Mouse (Mus musculus): ENCODE data around the gene Nhlrc2. TPM values are rescaled to one million over a fixed set of nuclear protein-coding genes. Genes with fewer than 3 reads are reported as not detected.

Gene Nhlrc2
- polyA plus RNA-seq, 1 experiment from 2014 or later: 13.4 TPM

- Histone ChIP-seq H3K9me3 (ENCODE audit: control insufficient read depth, low read length) (no peaks in the 10 kb centered on the region), H3K36me3 (ENCODE audit: control insufficient read depth, insufficient read depth, low read length) (peaks cover 5% of the 10 kb centered on the region; the same call in 1 of the 2 replicates), H3K27me3 (replicated peaks; ENCODE audit: control insufficient read depth, insufficient read depth, low read length) (no peaks in the 10 kb centered on the region), H3K27ac (ENCODE audit: low read length) (peak overlapping the region; percentile 15; the same call in 1 of the 2 replicates), H3K9ac (ENCODE audit: low read depth, low read length) (no peak overlapping the region), H3K4me2 (ENCODE audit: low read depth, low read length) (no peak overlapping the region), H3K4me1 (ENCODE audit: control insufficient read depth, insufficient read depth, low read length) (peaks cover 4% of the 10 kb centered on the region; the same call in 1 of the 2 replicates), H3K4me3 (ENCODE audit: low read length) (no peak overlapping the region)
- ATAC-seq: no peak
- 82% methylated on average over 3 of the region's 3 CpGs for WGBS
Observed at GRCm38 (mm10) chr19:56534337-56534736, 13.7 kb upstream of the Nhlrc2 start.

GRCm38 (mm10) chr19:56535064-56535463, 13.0 kb upstream of the Nhlrc2 start:
- WGBS: 63% methylated on average over 9 of the region's 9 CpGs
- Histone ChIP-seq H3K36me3 (ENCODE audit: control insufficient read depth, insufficient read depth, low read length) (peaks cover 7% of the 10 kb centered on the region; the same call in 1 of the 2 replicates), H3K9me3 (ENCODE audit: control insufficient read depth, low read length) (no peaks in the 10 kb centered on the region), H3K27ac (ENCODE audit: low read length) (peak overlapping the region; percentile 49), H3K4me2 (ENCODE audit: low read depth, low read length) (no peak overlapping the region), H3K27me3 (replicated peaks; ENCODE audit: control insufficient read depth, insufficient read depth, low read length) (no peaks in the 10 kb centered on the region), H3K4me1 (ENCODE audit: control insufficient read depth, insufficient read depth, low read length) (peaks cover 4% of the 10 kb centered on the region; the same call in 1 of the 2 replicates), H3K9ac (ENCODE audit: low read depth, low read length) (peak overlapping the region; percentile 20; the same call in 1 of the 2 replicates), H3K4me3 (ENCODE audit: low read length) (no peak overlapping the region)
- ATAC-seq: no peak

- Histone ChIP-seq H3K9me3 (ENCODE audit: control insufficient read depth, low read length) (no peaks in the 10 kb centered on the region), H3K4me2 (ENCODE audit: low read depth, low read length) (no peak overlapping the region), H3K4me1 (ENCODE audit: control insufficient read depth, insufficient read depth, low read length) (peaks cover 4% of the 10 kb centered on the region; the same call in 1 of the 2 replicates), H3K27ac (ENCODE audit: low read length) (no peak overlapping the region), H3K36me3 (ENCODE audit: control insufficient read depth, insufficient read depth, low read length) (peaks cover 11% of the 10 kb centered on the region; the same call in 1 of the 2 replicates), H3K4me3 (ENCODE audit: low read length) (no peak overlapping the region), H3K27me3 (replicated peaks; ENCODE audit: control insufficient read depth, insufficient read depth, low read length) (no peaks in the 10 kb centered on the region), H3K9ac (ENCODE audit: low read depth, low read length) (no peak overlapping the region)
- ATAC-seq: no peak
- 77% methylated on average over 9 of the region's 9 CpGs for WGBS
Observed at GRCm38 (mm10) chr19:56535765-56536164, 12.3 kb upstream of the Nhlrc2 start.

DNA sequence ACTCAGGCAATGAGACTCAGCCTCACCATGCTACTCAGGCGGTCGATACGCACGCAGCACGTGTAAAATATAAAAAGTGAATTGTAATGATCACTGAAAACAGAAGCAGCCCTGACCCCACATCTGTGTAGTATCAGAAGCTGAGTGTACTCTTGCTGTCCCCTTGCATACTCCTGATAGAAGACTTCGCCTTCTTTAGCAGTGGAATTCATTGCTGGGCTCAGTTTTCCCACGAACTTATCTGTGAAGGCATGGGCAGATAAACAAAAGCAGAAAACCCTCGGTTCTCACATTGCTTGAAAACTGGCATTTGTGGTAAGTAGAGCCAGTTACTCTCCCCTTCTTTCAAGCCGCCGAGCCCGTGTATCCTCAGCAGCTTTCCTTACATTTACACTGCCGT, 4.7 kb upstream of the Nhlrc2 start:
- H3K36me3 ChIP-seq (ENCODE audit: control insufficient read depth, insufficient read depth, low read length): peaks cover 8% of the 10 kb centered on the region; the same call in 1 of the 2 replicates

DNA sequence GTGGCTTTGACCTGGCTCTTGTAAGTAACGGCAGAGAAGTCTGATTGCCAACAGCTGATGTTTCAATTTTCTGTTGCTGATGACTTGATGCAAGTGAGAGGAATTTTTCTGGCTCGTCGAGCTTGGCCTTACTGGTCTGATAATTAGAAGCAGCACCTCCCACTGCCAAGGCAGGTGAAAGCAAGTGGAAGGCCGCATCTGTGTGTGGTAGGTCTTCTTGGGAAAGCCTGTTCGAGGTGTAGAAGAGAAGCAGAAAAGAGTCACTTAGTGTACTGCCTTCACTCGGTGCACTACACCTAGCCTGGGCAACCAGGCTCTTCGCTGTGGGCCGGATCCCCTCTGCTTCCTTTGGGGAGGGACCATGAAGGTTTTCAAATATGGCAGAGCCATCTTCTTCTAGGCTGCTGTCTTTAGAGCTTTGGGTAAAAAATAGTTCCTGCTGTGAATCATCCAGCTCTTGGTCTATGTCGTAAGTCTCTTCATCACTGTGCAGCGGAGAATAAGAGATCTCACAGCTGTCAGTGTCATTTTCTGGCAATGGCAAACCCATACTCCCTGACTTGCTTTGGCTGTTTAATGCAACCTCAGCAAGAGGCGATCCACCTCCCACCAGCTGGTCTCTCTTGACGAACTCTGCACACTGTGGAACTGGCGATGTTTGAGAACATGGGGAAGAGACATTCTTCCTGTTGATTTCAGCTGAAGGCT, 3.2 kb upstream of the Nhlrc2 start:
- no peaks in the 10 kb centered on the region for H3K9me3 ChIP-seq (ENCODE audit: control insufficient read depth, low read length)
- H3K36me3 ChIP-seq (ENCODE audit: control insufficient read depth, insufficient read depth, low read length): peaks cover 8% of the 10 kb centered on the region; the same call in 1 of the 2 replicates
- H3K4me1 ChIP-seq (ENCODE audit: control insufficient read depth, insufficient read depth, low read length): peaks cover 5% of the 10 kb centered on the region; the same call in 1 of the 2 replicates
- 85% methylated on average over 13 of the region's 13 CpGs for WGBS
- no peak overlapping the region for H3K4me3 ChIP-seq (ENCODE audit: low read length)
- no peak overlapping the region for H3K4me2 ChIP-seq (ENCODE audit: low read depth, low read length)
- no peak overlapping the region for H3K9ac ChIP-seq (ENCODE audit: low read depth, low read length)
- H3K27me3 ChIP-seq (replicated peaks; ENCODE audit: control insufficient read depth, insufficient read depth, low read length): no peaks in the 10 kb centered on the region
- no peak overlapping the region for H3K27ac ChIP-seq (ENCODE audit: low read length)
- ATAC-seq: no peak

More for the DNA sequence above, 4.7 kb upstream of the Nhlrc2 start:
- no peak for ATAC-seq
- Histone ChIP-seq H3K27ac (ENCODE audit: low read length) (no peak overlapping the region), H3K4me2 (ENCODE audit: low read depth, low read length) (no peak overlapping the region), H3K27me3 (replicated peaks; ENCODE audit: control insufficient read depth, insufficient read depth, low read length) (no peaks in the 10 kb centered on the region), H3K4me3 (ENCODE audit: low read length) (no peak overlapping the region), H3K9ac (ENCODE audit: low read depth, low read length) (no peak overlapping the region), H3K9me3 (ENCODE audit: control insufficient read depth, low read length) (no peaks in the 10 kb centered on the region), H3K4me1 (ENCODE audit: control insufficient read depth, insufficient read depth, low read length) (peaks cover 4% of the 10 kb centered on the region; the same call in 1 of the 2 replicates)
- WGBS: 90% methylated on average over 12 of the region's 12 CpGs

- Histone ChIP-seq H3K27me3 (replicated peaks; ENCODE audit: control insufficient read depth, insufficient read depth, low read length) (no peaks in the 10 kb centered on the region), H3K4me3 (ENCODE audit: low read length) (no peak overlapping the region), H3K4me2 (ENCODE audit: low read depth, low read length) (no peak overlapping the region), H3K36me3 (ENCODE audit: control insufficient read depth, insufficient read depth, low read length) (peaks cover 3% of the 10 kb centered on the region; the same call in 1 of the 2 replicates), H3K9ac (ENCODE audit: low read depth, low read length) (no peak overlapping the region), H3K27ac (ENCODE audit: low read length) (no peak overlapping the region), H3K4me1 (ENCODE audit: control insufficient read depth, insufficient read depth, low read length) (peaks cover 10% of the 10 kb centered on the region), H3K9me3 (ENCODE audit: control insufficient read depth, low read length) (no peaks in the 10 kb centered on the region)
- ATAC-seq: no peak
Observed at GRCm38 (mm10) chr19:56546031-56546430, 2.0 kb upstream of the Nhlrc2 start.

- peak within 1 kb of the TSS; percentile 98 for H3K27ac ChIP-seq (ENCODE audit: low read length)
- H3K9ac ChIP-seq (ENCODE audit: low read depth, low read length): peak within 1 kb of the TSS; percentile 99
- H3K4me1 ChIP-seq (ENCODE audit: control insufficient read depth, insufficient read depth, low read length): peaks cover 10% of the 10 kb centered on the region
- WGBS: 8% methylated on average over 20 of the region's 20 CpGs
- H3K9me3 ChIP-seq (ENCODE audit: control insufficient read depth, low read length): no peaks in the 10 kb centered on the region
- H3K27me3 ChIP-seq (replicated peaks; ENCODE audit: control insufficient read depth, insufficient read depth, low read length): no peaks in the 10 kb centered on the region
- ATAC-seq: peak; percentile 58
- H3K36me3 ChIP-seq (ENCODE audit: control insufficient read depth, insufficient read depth, low read length): peaks cover 7% of the 10 kb centered on the region; the same call in 1 of the 2 replicates
- peak within 1 kb of the TSS; percentile 95 for H3K4me3 ChIP-seq (ENCODE audit: low read length)
- H3K4me2 ChIP-seq (ENCODE audit: low read depth, low read length): peak within 1 kb of the TSS; percentile 71
Observed at GRCm38 (mm10) chr19:56547456-56548229, 418 bp upstream of the Nhlrc2 start, which contains the start of gene Dclre1a. Gene Dclre1a, minus strand, starts transcription at chr19:56548222.

DNA sequence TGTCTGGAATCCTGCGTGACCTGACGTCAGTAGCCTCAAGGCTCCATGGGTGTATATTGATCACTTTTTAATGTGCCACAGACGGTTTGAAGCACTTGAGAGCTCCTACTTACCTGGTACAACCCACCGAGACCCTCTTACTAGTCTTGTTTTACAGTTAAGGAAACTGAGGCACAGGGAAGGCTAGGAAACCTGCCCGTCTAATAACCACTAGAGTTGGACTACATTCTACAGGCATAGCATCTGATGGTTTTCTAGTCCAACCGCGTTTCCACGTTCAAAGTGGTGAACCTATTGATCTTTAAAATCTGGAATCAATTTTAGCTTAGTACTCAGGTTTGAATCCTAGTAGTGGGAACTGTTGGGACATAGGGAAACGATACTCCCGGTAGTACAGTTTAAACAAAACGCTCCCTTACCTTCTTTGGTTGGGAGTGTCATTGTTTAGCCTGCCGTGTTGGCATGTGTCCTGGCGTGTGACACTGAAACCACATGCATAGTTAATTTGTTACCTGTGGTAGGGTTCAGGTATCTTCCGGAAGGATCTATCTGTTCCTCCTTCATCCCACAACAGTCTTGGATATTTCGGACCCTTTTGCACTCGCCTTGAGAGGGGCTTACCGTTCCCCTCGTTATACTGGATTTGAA, 1.1 kb downstream of the Nhlrc2 start:
- peaks cover 10% of the 10 kb centered on the region for H3K4me1 ChIP-seq (ENCODE audit: control insufficient read depth, insufficient read depth, low read length)
- H3K9ac ChIP-seq (ENCODE audit: low read depth, low read length): peak overlapping the region; percentile 99
- no peaks in the 10 kb centered on the region for H3K9me3 ChIP-seq (ENCODE audit: control insufficient read depth, low read length)
- H3K27me3 ChIP-seq (replicated peaks; ENCODE audit: control insufficient read depth, insufficient read depth, low read length): no peaks in the 10 kb centered on the region
- peak overlapping the region; percentile 95 for H3K4me3 ChIP-seq (ENCODE audit: low read length)
- WGBS: 13% methylated on average over 18 of the region's 18 CpGs
- H3K27ac ChIP-seq (ENCODE audit: low read length): peak overlapping the region; percentile 98
- ATAC-seq: peak; percentile 2; the same call in 1 of the 2 replicates
- H3K36me3 ChIP-seq (ENCODE audit: control insufficient read depth, insufficient read depth, low read length): peaks cover 10% of the 10 kb centered on the region
- peak overlapping the region; percentile 51 for H3K4me2 ChIP-seq (ENCODE audit: low read depth, low read length)

DNA sequence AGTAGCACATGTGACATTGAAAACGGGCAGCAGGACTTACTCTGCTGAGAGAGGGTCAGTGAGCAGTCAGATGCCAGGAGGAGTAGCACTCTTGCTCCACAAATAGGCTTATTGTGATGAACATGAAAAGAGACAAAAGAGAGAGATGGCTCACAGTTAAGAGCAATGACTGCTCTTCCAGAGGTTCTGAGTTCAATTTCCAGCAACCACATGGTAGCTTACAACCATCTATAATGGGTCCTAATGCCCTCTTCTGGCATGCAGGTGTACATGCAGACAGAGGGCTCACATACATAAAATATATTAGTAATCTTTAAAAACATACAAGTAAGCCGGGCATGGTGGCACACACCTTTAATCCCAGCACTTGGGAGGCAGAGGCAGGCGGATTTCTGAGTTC, 5.1 kb downstream of the Nhlrc2 start:
- 92% methylated on average over 3 of the region's 3 CpGs for WGBS
- ATAC-seq: no peak
- Histone ChIP-seq H3K4me2 (ENCODE audit: low read depth, low read length) (no peak overlapping the region), H3K36me3 (ENCODE audit: control insufficient read depth, insufficient read depth, low read length) (peaks cover 15% of the 10 kb centered on the region), H3K9ac (ENCODE audit: low read depth, low read length) (no peak overlapping the region), H3K4me1 (ENCODE audit: control insufficient read depth, insufficient read depth, low read length) (peaks cover 15% of the 10 kb centered on the region), H3K9me3 (ENCODE audit: control insufficient read depth, low read length) (no peaks in the 10 kb centered on the region), H3K4me3 (ENCODE audit: low read length) (no peak overlapping the region), H3K27ac (ENCODE audit: low read length) (no peak overlapping the region), H3K27me3 (replicated peaks; ENCODE audit: control insufficient read depth, insufficient read depth, low read length) (no peaks in the 10 kb centered on the region)
